Mouse (Mus musculus): ENCODE data around the gene Tpcn2.

Tpcn2 gene

DNA sequence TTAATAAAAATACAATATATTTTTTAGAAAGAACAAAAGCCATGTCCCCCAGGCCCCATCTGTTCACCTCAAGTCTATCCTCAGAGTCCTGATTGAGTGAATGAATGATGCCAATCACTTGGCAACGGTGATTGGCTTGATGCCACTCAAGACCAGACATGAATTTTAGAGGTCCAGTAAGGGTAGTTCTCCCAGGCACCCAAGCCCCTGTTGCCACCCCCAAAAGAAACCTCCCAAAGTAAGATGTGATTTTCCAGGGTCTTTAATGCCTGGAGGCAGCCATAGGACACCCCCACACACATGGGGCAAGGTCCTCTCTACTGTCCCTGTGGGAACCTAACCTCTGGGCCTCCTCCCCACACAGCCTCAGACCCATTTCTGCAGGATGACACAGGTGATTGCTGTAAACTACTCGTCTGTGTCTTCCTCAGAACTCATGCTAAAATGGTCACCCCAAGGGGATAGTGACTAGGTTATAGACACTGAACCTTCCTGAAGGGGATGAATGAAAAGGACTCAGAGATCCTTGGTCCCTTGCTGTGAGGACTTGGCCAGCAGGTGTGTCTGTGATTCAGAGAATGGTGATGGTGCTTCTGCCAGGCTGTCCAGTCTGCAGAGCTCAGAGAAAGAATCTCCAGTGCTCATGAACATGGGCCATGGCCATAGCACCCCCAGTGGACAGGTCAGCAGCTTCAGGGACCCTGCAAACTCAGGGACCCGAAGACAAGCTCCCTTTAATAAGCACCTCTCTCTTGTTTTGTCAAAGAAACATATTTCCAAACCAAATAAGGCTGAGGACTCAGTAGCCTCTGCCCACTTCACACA, 15.1 kb upstream of the Tpcn2 start:
- DNase-seq: no peak

DNA sequence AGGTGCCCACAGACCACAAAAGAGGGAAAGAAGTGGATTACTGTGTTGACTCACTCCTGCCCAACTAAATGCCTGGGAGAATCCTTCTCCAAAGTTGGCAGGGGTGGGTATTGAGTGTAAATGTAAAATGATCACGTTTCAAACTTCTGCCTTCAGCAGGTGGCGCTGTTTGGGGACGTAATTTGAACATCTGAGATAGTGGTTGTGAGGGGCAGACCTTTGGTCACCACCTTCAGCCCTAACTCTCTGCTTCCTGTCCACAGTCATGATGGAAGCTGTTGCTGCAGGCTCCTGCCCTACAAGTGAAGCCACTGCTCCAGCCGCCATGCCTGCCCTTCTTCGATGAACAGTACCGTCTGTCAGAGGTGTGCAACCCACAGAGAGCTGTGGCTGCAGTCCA, 10.0 kb upstream of the Tpcn2 start:
- DNase-seq: peak in 1 of 2 experiments; percentile 49

DNA sequence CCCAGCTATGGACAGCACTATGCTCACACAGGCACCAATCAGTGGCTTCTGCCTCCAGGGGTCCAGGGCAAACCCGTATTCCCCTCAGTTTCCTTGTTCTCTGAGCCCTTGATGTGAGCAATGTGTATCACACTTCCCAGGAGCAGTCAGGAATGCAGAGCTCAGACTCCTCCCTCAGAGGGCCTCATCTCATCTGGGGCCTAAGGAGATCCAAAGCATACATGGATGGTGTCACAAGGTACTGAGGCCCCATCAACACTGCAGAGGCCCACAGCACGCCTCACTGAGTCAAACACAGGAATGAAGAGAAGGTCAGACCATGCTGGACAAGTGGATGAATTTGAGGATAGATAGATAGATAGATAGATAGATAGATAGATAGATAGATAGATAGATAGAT, 8.9 kb upstream of the Tpcn2 start:
- no peak for DNase-seq

DNA sequence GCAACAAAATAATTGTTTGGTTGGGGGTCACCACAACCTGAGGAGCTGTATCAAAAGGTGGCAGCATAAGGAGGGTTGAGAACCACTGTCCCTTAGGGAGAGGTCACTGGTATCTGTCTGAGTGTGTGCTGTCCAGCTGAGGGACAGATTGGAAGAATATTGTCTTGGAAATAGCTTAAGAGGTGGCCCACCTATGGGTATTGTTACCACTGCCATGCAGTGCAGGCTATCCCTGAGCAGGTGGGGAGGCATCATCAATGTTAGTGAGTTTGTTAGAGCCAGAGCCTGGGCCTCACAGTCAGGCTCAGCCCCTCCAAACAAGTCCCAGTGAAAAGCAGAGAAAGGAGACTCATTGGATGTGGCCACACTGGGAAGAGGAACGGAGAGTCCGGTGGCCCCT, 8.0 kb upstream of the Tpcn2 start:
- DNase-seq: no peak

DNA sequence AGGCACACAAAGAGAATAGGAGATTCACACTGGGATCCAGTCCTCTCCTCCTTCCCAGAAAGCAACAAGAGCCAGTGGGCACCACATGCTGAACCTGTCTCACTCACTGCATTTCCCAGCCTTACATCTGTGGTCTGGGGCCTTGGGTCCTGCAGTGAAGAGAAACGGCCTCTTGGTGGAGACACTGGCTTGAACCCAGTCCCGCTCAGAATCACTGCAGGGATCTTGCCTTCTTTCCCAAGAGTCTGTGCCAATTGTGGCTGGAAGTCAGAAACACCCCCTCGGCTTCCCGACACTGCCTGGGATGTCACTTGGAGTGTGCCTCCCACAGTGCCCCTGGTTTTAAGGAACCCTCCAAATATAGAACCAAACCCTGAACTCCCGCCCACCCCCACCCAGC, 5.5 kb upstream of the Tpcn2 start:
- peak in 1 of 2 experiments; percentile 24 for DNase-seq

DNA sequence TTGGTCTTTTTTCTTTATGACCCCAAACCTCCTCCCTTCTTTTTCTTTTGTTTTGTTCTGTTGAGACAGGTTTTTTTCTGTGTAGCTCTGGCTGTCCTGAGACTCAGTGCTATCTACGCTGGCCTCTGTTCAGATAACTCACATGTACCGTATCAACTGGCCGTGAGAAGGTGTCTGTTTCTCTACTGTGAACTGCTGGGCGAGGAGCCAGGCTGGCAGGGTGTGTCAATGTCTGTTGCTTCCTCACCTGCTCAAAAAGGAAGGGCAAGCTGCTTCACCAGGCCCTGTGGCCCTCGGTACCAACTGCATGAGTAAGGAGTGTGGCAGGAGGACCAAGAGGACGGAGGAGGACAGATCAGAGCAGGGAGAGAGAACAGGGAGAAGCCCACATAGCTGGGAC, 3.6 kb upstream of the Tpcn2 start:
- no peak for DNase-seq

DNA sequence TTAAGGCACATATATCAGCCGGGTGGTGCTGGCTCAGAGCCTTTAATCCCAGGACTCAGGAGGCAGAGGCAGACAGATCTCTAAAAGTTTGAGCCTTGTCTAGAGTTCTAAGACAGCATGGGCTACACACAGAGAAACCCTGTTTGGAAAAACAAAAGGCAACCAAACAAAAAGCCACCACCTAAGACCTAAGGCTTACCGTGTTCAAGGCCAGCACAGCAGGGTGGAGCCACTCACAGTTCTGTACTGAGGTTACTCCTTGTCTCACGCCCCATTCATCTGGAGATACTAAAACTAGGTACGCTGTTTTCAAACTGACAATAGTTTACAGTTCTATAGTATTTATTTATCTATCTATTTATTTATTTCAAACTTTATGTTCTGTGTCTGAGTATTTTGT, 1.7 kb upstream of the Tpcn2 start:
- no peak for DNase-seq

DNA sequence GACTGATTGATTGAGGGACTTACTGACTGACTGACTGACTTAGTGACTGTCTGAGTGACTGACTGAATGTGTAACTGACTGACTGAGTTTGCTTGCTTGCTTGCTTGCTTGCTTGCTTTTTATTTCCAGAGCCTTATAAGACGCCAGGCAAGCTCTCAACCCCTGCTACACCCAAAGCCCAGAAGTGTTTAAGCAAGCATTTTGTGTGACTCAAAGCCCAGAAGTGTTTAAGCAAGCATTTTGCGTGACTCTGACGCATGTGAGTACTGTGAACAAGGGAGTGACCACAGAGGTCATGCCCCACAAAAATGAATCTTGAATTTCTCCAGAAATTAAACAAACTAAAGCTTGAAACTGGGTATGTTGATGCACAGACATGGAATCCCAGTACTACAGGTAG, 482 bp upstream of the Tpcn2 start:
- DNase-seq: no peak

DNA sequence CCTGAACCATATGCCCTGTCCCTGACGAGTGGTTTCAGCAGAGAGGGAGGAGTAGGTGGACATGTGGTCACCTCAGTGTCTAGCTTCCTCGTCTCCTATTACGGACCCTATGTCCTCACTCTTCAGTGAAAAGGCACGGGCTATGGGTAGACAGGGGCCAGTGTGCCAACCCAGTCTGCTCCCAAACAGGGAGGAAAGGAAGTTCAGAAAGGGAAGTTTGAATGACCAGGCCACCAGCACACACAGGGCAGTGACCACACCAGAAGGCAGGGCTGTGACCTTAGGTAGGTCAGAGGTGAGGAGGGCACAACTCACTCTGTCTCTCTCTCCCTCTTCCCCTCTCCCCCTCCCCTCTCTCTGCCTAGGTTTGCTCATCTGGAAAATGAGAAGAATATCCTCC, 770 bp downstream of the Tpcn2 start:
- peak in 1 of 2 experiments; percentile 16 for DNase-seq

DNA sequence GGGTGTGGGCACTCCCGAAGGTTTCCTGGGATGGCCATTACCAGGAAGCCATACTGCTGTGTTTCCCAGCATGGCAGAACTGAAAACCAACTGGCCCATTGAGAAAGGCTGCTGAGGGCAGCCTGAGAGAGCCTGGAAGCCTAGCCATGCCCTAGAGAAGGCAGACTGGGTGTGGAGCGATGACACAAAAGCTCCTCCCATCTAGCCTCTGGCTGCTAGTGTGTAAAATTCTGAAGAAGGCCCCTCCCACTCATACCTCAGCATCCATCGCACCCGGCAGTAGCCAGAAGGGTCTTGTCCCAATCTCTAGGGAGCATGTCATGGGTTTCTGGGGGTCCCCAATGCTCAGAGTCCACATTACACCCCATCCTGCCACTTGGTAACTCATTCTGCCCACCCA, 2.4 kb downstream of the Tpcn2 start:
- DNase-seq: no peak

DNA sequence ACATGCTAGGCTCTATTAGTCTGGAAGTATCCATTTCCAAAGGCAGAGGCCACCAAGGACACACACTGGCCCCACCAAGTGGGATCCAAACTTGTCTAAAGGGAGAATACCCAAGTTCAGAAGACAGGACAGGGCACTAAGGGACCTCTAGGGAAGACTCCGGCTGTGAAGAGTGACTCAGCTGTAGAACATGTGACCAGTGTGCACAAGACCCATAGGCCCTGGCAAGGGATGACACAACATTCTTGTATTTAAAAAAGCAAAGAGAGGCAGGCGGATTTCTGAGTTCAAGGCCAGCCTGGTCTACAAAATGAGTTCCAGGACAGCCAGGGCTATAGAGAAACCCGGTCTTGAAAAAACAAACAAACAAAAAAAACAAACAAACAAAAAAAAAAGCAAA, 8.3 kb downstream of the Tpcn2 start:
- DNase-seq: no peak

DNA sequence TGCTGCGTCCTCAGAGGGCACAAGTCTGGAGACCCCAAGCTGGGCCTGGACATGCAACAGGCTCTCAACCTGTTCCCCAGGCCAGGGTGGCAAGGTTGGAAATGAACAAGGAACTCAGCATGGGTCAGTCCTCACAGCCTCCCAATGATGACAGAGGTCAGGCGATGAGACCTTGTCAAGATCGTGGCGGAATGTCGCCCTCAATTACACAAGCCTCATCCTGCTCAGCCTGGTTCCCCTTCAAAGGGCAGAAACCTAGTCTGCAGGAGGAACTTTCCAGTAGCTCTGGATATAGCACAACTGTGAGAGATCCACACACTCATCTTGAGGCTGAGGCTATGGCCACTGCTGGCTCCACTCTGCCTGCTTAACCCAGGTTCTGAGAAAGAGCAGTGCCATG, 12.9 kb downstream of the Tpcn2 start:
- no peak for DNase-seq

DNA sequence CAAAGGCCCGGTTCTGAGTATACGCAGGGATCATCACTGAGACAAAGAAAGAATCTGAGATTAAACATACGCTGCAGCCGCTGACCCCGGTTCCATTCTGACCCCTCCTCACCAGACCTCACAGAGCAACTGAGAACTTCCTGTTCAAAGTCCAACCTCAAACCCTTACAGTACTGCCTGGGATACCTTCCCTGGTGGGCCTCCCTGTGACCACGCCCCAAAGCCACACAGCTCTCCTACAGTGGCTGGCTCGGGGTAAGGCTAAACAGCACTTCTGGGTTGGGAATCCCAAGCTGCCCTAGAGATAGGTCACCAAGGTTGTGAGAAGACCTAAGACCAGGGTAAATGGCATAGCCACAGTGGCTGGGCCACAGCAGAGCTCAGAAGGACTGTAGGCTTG, 14.9 kb downstream of the Tpcn2 start:
- DNase-seq: no peak

DNA sequence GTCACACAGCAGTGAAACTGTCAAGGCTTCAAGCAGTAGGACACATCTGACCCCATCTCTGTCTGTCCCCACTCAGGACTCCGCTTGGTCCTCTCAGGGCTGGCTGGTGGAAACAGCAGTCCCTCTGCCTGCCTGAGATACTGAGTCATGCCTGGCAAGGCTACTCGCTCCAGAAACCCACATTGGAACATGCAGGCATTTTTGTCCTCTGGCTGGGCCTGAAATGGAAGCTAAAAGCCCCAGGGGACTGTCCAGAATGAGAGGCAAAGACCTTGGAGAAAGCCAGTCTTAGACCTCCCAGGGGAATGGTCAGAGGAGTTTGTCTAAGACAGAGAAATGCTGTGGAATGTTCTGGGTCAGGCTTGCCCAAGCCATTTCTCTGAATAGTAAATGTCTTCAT, 17.8 kb downstream of the Tpcn2 start:
- peak; percentile 15 to 48 for DNase-seq

DNA sequence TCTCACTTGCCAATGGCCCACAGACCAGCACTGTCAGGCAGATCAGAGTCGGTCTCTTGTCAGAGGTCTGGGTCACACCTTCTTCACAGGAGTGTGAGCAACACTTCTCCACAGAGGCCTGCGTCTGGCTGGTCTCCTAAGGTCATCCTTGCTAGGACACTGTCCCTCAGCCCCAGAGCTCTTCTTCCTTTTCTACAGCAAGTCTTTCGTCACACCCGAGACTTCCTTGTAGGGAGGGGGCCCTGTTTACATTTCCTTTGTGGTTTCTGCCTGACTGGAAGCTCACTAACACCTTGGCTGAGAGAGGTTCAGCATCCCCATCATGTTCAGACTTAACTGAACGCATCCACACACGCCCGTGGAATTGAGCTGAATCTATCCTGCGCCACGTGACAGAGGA, 19.6 kb downstream of the Tpcn2 start:
- no peak for DNase-seq

DNA sequence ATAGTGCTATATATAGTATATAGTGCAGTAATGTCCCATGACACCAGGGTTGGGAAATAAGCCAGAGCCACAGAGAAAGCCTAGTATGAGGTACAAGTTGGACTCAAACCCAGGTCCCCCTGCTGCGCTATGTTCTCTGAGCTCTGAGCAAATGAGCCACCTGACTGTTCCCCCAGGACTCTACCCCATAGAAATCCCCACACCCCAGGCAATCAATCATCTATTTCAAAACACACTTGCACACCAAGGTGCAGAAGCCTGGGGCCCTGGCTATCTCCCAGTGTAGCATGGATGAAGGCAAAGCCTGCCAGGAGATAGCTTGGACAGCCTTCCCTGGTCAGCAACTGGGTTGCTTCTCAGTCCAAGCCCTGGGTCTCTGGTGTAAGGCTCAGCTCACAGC, 27.7 kb downstream of the Tpcn2 start:
- no peak for DNase-seq

DNA sequence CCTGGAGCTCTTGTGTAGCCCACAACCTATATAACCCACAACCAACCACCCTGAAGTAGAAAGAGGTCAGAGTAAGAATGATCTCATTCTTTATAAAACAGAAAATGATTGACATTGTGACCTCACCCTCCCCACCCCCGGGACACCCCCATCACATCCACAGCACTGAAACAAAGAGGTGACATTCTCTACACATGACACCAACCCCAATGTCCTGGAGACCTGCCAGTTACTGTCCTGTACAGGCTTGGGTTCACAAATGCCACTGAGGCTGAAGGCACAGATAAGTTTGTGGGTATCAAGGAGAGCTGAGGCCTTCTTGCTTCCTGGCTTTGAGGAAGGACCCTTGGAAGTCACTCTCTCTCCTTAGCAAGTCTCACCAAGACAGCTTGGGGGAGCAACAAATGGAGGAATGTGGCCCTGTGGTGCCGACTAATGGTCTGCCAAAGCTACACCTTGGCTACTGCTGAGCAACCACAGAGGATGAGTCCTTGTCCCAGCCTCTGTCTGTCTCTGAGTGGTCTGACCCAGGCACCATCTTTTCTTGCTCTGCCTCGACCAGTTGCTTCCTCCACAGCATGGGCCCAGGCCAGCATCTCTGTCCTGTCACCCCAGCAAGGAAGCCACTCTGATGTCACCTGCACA, 29.7 kb downstream of the Tpcn2 start:
- no peak for DNase-seq

DNA sequence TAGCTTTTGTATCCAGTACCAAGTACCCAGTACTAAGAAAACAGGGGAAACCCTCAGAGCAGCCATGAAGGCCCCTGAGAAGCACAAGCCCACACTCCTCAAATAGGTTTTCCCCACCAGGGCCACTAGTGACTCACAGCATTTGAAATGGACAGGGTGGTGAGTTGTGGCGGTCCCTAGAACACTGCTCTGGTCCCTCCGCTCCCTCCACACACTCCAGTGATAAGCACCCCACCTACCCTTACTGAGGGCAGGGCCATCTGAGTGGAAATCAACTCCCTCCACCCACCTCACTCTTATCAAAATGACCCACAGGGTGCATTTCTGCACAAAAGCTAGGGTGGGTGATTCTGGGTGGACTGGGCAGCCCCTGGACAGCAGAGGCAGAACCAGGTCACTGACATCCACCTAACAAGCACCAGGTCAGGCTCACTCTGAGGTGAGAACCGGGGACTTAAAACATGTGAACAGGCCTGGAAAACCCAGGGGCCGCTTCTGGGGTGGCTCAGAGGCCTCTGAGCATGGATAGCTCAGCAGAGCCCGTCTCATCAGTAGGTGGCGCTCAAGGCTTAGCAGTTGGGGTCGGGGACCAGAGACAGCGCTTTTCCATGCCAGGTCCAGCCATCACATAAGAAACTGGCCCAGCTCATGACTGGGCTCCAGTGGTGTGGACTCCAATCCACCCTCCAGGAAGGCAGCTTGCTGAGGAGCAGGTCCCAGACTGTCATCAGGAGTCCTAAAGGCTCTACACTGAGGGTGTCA, 30.9 kb downstream of the Tpcn2 start:
- peak; percentile 60 to 92 for DNase-seq

DNA sequence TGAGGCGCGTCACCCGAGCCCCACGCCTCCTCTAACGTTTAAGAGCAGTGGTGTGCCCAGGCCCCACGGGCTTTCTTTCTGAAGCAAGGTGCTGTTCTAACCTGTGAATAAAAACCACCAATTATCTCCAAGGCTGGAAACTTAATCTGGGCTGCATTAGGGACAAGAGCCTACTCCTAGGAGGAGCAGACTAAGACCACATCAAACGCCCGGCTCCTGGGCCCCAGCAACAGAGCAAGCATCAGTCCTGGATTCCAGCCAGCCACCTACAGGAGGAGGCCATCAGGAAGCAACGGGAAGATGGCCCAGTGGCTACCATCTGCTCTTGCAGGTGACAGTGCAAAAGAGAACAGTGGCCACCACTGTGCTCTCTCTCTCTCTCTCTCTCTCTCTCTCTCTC, 33.6 kb downstream of the Tpcn2 start:
- DNase-seq: no peak

DNA sequence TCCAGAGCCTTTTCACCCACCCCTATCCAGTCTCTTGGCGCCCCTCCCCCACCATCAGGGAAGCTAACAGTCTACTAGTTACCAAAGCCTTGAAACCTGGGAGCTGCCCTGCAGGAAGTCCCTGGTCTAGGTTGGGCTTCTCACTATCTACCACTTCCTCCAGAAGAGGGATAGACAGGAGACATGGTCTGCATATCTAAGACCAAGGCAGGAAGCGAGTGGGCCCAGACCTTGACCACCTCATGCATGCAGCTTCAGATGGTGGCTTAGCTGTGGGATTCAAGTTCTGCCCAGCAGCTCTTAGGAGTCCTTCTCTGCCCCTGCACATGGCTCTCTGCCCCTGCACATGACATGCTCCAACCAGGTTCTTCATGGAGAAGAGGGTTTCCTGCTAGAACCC, 34.9 kb downstream of the Tpcn2 start:
- no peak for DNase-seq

DNA sequence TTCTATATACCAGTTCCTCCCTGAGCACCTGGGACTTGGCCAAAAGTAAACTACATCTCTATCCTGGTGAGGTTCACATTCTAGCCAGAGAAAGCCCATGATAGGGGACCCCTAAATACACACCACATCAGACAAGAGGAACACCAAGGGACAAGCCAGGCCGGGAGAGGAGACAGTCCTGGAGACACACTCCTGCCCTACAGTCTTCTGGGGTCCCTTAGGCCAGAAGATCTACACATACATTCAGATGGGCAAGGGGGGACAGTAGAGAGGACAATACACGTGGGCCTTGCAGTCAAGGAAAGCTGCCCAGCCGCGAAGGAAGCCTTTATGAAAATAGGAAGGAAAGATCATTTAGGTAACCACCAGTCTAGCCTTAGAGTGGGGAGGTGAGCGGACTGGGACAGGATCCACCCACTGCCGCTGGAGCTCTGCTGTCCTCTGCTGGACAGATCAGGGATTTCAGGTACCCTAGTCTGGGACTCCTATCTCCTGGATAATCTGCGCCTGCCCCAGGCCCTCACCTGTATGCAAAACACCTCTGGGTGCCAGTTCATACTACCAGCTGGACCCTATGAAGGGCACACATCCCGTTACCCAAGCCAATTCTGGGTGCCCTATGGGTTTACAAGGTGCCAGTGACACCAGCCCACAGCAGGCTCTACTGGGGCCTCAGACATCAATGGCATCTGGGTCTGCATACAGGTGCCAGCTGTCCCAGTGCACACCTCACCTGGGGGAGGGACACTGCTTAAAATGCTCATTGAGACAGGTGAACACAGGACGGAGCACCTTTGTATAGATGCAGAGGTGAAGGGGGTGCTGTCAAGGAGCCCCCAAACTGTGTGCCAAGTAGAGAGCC, 40.7 kb downstream of the Tpcn2 start:
- peak; percentile 87 to 94 for DNase-seq

DNA sequence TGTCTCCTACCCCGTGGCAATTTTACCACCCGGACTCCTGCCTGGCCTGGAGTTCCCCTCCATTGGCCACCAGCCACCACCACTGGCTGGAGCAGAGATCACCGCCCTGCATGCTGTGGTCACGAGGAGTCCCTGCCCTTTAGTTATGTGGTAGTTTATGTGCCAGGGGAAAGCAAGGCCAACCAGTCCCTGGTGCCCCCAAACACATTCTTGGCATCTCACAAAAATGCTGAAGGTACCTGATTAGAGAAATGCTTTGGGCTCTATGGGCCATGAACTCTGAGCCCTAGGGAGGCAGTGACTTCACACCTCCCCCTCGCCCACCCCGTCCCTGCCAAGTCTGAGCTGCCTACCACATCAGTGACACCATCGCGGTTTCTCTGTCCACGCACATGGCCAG, 41.8 kb downstream of the Tpcn2 start:
- peak; percentile 91 to 93 for DNase-seq

DNA sequence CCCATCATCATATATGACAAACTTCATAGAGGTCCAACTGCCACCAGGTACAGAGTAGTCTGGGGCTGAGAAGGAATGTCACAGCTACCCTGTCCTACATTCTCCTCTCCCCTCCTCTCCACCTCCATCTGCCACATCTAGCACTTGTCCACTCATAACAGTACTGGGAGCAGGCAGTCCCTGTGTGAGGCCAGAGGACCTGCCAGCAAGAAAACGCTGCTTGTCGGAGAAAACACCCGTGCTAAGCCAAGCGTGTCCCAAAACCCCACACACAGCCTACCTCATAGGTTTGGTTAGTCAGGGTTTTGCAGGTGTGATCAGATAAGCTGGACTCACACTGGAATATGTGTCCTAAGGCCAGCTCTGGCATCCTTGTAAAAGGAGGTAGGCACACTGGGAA, 42.9 kb downstream of the Tpcn2 start:
- no peak for DNase-seq

Data from kidney, postnatal 36 days (tissue).